Mouse (Mus musculus) urinary bladder, postnatal 10 days (tissue): ENCODE data around the gene Hnrnpl.

Source experiments
- DNase-seq: peaks from one replicate; pipeline ENCODE4 v3.0.0; 2022; ENCODE audit warnings: low spot score

The Hnrnpl gene

DNA sequence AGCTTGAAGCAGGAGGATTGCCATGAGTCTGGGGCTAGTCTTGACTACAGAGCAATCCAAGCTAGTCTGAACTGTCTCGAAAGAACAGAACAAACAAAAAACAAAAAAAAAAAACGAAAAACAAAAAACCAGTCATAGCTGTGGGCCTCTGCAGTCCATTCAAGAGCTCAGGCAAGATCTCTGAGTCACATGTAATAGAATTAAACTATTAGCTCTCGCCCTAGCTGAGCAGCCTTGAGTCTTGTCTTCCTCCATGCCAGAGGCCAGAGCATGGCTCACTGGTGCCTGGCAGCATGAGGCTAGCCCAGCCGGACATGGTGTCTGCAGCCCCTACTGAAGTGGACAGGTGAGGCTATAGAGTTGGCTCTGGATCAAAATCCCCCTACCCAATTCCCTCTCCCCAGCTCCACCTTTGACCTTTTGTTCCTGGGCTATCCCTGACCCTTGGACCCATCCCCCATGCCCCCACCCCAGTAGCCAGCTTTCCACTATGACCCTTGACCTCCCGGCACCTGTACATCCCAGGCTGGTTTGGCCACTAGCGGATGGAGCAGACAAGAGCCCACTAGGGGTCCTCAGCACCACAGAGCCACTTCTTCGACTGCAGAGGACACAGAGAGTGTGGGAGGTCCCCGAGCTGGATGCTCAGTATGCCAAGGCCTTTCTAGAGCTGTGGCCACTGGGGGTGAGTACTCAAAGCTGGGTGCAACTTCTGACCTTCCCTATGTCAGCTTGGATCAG is 18.1 kb upstream of the Hnrnpl start:
- no peak for DNase-seq

DNA sequence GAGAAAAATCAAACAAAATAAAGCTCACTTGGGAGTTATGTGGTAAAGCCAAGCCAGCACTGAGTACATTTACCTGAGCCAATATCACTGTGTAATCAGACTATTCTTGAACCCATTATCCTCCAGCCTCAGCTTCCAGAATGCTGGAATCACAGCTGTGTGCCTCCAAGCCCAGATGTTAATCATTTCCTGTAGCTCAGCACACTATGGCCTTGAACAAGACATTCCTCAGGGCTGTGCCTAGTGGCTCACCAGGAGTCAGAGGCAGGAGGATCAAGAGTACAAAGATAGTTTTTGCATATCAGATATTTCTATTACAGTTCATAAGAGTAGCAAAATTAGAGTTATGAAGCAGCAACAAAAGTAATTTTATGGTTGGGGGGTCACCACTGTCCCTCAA is 16.6 kb upstream of the Hnrnpl start:
- no peak for DNase-seq

DNA sequence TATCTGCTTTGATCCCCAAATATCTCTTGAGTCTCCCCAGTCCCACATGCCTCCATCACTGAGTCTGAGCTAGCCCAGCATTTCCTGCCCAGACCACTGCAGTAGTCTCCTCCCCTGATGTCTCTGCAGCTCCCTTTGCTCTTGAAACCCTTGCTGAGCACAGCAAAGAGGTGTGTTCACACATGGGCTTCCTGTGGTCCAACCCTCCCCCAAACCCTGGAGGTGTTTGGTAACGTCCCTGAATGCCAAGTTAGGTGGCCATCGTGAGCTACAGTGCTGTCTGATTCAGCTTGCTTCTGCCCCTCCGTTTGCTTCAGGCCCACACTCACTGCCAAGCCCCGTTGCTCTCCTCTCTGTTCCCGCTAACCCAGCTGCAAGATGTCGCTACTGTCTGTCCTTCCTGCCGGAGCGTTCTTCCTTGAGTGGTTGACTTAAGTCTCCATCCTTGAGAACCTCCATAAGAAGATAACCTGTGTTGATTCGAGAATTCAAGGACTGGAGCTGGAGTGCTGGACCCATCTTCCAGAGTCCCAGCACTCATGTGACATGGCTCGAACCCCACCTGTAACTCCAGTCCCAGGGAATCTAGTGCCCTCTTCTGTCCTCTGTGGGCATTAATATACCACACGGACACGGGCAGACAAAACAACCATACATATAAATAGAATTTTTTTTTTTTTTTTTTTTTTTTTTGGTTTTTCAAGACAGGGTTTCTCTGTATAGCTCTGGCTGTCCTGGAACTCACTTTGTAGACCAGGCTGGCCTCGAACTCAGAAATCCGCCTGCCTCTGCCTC is 15.8 kb upstream of the Hnrnpl start:
- DNase-seq = no peak

DNA sequence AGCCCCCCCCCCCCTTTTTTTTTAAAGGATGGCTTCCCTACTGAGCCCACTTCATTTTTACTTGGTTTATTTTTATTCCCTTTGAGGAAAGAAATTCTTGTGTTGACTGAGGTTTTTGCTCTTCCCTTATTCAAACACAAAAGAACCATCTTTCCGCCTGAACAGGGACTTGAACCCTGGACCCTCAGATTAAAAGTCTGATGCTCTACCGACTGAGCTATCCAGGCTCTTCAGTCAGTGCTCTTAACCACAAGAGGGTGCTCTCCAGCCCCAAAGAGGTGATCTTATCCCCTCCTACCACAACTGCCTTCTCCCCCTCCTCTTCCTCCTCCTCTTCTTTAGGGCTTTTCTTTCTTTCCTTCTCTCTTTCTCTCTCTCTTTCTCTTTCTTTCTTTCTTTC is 14.5 kb upstream of the Hnrnpl start:
- DNase-seq = no peak

DNA sequence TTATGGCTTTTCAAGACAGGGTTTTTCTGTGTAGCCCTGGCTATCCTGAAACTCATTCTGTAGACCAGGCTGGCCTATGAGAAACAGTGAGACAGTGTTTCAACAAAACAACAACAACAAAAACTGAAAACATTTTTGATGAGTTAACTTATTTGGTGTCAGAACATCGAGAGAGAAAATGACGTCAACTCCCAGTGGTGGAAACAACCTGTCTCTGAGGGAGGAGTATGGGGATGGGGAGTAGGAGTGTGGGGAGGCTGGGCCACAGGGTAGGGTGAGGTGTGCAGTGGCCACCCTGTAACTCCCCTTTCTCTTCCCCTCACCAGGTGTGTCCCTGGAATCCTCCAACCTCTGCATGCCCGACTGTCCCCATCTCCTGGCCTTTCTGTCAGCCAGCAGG is 13.8 kb upstream of the Hnrnpl start:
- DNase-seq = no peak

DNA sequence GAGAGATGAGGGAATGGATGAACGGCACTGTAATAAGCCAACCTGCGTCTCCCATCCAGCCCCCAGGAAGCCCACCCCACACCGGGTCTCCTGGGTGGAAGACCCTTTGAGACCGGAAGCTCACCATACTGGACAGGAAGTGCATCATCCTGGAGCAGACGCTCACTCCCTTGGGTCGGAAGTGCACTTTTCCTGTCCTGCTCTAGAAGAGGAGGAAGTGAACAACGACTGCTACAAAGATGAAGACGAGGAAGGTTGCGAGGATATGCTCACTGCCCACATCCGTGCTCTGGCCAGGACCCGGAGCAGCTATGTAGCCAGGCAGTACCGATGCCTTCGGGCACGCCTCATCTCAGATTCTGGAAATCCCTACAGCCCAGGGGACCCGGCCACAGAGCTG is 12.5 kb upstream of the Hnrnpl start:
- no peak for DNase-seq

DNA sequence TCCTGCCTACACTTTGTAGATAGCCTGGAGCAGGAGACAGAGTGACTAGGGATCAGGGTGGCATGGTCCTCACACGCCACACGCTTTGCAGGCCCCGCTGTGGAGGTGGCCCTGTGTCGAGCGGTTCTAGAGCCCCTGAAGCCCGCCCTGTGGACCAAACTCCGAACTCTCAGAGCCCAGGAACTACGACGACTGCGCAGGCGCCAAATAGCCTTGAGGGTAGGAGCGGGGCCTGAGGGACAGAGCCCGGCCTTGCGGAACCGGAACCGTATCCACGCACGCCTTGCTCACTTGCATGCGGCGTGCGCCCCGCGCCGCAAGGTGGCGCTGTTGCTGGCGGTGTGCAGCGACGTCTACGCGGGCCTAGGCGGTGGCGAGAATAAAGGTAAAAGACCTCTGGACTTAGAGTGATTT is 11.8 kb upstream of the Hnrnpl start:
- peak; percentile 56 for DNase-seq

DNA sequence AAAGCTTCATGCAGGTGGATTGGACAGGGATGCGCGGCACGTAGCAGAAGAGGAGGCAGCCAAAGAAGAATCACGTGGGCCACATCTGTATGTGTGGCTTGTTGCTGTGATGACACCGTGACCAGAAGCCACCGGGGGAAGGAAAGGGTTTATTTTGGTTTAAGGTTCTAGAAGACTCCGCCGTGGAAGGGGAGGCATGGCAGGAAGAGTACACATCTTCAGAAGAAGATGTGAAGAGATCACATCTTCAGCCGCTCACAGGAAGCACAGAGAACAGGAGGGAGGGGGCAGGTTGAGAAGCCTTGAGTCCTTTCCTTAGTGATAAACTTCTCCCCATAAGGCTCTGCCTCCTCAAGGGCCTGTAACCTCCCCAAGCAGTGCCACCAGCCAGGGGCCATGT is 8.3 kb upstream of the Hnrnpl start:
- no peak for DNase-seq

DNA sequence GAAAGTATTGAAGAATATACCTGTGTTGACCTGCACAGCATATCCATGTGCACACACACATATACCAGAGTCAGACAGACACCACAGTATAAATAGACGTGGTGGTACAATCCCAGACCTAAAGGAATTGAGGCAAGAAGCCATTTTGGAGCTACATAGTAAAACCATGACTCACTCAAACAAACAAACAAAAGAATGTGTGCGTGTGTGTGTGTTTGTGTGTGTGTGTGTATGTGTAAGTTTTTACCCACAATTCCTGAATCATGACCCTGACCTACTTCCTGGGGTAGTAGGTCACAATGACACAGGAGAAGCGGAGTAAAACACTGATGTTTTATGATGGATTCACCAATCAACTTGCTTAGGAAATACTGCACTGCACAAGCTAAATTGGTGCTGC is 6.9 kb upstream of the Hnrnpl start:
- no peak for DNase-seq

DNA sequence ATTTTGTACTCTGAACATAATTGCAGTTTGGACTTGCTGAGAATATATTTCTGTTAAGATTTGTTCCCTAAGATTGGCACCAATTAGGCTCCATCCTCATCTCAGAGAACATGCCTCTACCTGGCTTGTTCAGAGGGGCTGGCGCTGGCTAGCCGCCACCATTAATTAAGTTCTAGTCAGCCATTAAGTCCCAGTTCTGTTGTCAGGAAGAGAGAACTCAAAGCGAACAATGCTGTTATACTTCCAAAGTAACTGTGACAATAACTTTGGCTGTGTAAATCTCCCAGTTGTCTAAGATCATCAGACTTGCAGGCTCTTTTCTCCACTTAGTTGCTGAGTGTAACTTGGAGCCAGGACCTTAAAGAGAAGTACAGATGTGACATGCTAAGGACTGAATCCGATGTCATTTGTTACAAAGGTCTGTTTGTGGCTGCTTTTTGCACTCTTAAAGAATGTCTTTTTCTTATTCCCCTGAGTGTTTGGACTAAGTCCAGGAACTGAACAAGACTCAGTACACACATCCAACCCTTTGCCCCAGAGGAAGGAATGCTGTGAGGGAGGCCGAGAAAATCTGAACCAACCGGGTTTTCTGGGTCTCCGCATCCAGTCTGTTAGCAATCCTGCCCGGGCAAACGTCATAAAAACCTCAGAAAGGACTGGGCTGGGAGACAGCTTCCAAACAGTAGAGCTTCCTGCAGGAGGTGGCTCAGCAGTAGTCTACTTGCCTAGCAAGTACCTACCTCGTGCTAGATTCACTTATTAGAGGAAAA is 6.3 kb upstream of the Hnrnpl start:
- no peak for DNase-seq

DNA sequence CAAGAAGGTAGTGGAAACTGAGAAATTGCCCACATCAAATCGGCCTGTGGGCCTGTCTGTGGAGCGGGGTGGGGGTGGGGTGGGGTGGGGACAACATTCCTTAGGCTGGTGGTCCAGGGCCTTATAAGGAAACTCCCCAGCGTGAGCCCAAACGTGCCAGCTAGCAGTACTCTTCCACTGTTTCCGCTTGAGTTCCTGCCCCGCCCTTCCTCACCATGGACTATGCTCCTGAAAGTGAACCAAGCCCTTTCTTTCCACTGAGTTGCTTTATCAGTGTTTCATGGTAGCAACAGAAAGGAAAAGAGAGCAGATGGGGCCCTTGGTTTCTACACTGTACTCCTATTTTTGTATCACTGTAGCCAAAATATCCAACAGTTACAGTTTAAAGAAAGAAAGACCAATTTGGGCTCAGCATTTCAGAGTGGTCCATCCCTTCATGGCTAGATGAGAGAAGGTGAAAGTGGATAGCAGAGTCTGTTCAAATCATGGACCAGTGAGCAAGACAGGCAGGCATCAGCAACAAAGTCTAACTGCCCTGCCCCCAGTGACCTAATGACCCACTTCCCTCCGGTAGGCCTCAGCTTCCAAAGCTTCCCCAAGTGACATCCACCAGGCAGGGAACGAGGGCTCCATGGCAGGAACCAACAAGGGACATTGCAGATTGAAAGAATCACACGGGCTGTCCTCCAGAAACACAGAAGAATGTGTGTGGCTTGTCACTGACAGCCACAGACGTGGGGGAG is 5.3 kb upstream of the Hnrnpl start:
- no peak for DNase-seq

DNA sequence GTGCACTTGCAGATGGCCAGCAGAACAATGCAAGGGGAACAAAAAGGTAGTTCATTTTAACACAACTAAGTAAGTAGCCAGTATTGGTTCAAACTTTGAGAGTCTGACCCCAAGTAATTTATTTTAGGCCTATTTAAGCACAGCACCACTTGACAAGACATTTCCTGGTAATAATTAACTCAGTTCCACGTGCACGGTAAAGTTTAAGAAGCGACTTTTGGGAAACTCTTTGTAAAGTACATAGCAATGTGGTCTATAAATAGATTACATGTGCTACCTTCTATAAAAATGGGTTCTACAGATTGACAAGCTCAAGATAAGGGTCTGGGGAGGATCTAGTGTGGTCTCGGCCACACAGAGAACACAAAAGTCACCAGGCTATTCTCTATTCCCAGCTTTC is 4.6 kb upstream of the Hnrnpl start:
- no peak for DNase-seq

DNA sequence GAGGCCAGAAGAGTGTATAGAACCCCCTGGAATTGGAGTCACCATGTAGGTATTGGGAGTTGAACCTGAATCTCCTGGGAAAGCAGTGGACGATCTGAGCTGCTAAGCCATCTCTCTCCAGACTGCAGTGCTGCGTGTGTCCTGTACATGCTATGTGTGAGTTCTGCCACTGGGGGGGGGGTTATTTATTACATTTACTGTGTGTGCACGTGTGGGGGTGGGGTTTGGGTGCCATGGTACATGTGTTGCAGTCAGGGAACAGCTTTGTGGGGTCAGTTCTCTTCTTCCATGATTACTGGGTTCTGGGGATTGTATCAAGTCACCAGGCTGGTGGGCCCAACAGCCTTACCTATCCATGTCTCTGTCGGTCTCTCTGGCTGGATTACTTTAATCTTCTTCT is 1.5 kb upstream of the Hnrnpl start:
- DNase-seq = no peak

DNA sequence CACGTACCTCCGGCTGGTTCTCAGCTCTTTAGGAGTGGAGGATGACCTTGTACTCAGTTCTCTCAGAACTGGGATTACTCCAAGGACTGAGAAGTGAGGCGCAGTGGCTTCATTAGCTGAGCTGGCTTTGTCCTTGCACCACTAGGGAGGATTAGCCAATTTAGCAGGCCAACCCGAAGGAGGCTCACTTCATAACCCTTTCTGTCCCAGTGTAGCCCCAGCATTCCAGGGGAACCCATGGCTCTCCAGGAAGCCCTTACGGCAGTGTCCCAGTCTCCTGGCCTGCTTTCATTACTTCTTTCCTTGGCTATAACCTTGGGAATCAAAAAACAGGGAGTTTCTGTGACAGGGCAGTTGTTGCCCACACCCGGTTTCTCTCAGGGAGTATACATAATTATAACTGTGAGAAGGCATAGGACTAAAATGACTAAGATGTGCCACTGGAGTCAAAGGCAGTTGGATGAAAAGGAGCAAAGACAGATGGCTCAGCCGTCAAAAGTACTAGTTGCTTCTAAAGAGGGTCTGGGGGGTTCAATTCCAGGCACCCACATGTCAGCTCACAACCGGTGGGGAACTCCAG is 610 bp upstream of the Hnrnpl start:
- DNase-seq = no peak

DNA sequence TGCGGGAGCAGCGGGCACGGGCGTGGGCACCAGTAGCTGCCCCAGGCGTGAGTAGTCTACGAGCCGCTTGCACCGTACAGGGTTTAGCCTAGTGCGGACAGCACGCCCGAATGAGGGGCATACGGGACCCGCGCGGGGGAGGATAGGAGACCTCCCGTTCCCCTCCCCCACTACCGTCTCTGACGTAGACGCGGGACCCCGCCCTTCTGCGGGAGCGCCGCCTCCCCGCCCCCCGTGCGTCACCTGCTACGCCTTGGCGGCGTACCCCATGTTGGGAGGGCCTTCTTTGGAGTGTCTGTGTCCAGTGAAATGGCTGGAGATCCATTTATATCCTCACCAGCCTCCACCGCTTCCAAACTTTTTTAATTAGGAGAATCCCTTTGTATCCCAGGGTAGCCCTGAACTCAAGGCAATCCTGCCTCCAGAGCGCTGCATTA is 634 bp downstream of the Hnrnpl start:
- peak; percentile 88 for DNase-seq

DNA sequence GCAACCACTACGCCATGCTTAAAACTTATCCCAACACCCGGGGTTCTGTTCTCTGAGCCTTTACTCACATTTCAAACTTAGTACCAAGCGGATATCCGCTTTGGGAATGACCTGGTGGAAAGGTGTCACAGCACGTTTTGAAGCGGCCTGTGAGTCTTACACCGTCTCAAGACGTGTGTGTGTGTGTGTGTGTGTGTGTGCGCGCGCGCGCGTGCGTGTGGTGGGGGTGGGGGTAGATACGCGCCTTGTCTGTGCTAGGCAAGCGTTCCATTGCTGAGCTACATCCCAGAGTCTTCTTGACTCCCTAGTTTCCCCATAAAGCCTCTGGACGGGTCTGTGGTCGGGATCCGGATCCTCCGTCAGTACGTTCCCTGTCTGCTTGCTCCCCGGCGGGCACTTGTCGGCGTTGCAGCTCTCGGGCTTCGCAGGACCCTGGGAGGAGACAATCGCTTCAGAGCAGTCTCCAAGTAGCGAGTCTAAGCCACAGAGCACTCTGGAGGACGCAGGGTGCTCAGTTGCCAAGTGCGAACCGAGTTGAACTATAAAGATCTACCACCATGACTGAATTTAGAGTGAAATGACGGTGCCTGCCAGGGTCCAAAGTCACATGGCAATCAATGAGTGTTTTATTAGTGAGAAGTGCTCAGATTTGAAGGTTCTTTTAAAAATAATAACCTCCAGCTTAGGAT is 1.2 kb downstream of the Hnrnpl start:
- no peak for DNase-seq

DNA sequence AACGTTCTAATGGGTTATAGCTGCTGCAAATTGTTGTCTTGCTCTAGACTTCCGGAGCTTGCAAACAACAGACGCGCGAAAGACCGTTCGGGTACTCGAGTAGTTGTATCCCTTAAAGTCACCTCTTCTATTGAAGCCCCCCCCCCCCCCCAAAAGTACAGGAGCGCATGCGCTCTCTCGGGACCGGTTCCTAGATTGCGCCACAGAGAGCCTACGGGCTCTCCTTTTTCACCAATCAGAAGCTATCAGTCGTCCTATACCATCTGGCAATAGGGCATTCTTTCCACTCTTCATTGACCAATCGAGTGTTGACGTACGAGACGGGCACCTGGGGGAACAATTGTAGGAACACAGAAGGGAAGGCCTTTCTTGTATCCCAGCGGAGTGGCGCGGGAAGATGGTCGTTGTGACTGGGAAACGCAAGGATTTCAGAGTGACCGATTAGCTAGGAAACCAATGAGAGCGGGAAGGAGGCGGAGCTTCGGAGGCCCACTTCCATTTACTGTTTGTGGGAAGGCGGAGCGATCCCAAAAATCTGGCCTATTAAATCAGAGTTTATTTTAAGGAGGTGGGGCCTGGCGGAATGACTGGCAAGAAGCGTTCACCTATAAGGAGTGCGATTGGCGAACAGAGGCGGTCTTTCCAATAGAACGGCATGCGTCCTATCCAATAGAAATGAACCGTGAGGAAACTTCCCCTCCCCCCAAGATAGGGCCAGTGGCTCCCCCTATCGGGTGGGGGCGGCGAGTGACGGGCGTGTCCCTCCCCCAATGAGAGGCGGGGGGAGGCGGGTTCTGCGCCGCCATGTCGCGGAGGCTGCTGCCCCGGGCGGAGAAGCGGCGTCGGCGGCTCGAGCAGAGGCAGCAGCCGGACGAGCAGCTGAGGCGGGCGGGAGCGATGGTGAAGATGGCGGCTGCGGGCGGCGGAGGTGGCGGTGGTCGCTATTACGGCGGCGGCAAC is 2.0 kb downstream of the Hnrnpl start:
- peak; percentile 93 for DNase-seq

DNA sequence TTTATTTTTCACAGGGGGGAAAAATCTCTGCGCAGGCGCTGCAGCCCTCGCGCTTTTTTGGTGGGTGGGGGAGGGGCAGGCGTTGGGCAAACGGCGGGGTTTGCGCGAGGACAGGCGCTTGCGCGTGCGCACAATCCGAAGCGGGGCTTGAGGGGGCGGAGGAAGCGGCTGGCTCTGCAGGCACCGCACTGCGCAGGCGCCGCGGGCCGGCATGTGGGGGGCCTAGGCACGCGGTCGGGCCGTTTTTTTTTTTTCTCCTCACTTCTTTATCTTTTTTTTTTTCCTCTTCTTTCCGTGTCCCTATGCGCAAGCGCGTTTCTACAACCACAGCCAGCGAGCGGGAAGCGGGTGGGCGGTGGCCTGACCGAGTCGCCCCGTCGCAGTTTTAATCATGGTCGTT is 2.9 kb downstream of the Hnrnpl start:
- DNase-seq = peak; percentile 80

DNA sequence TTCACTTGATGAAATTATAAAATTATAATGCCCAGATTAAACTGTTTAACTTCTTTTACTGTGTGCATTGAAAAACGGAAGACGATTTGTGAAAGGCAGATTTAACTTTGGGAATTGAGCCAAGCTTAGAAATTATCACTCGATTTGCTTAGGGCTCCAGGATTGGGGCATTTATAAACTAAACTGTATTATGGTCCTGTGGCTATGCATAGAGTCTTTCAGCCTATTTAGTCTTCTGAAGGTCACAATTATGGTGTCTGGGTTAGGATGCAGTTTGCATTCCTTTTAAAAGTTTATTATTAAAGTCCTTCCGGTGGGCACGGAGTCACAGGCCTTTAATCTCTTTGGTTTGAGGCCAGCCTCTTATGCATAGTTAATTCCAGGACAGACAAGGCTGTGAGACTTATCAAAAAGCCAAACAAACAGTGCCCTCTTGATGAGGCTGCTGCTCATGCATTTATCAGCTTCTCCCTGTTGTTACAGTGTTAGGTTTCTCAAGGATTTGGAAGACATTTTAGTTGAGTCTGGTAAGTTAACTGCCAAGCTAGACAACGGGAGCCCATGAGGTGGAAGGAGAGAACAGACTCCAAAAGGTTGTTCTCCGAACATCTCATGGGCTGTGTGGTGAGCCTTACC is 3.4 kb downstream of the Hnrnpl start:
- DNase-seq = no peak

DNA sequence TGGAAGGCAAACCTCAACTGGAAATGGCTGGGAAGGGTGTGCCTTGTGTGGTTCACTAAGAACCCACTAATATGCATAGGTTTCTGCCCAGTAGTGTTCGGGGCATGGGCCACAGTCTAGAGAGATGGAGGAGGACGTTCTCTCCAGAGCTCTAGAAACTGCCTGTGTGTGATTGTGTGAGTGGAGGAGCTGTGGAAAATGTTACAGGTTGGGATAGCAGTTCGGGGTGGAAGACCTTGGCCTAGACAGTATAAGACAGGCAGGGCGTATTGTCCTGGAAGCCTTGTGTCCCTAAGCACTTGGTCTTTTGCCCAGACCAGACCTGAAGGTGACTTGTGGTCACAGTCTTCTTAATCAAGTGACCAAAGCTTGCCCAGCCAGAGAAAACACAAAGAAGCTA is 4.1 kb downstream of the Hnrnpl start:
- no peak for DNase-seq
